Mouse (Mus musculus) neural tube, embryonic 11.5 days (tissue): ENCODE measurements around the gene Mia2. TPM values are rescaled to one million over a fixed set of nuclear protein-coding genes. Genes with fewer than 3 reads are reported as not detected.

Source experiments
- ATAC-seq: fragments of 200-750 bp; cut with Nextera tagmentation; 2 replicates; pipeline ENCODE4 v1.8.0; 2017; ENCODE audit warnings: moderate number of reproducible peaks, mild to moderate bottlenecking, moderate TSS enrichment, moderate library complexity; ENCODE audit not compliant: insufficient read depth, low FRiP score, low TSS enrichment
- DNase-seq: peaks from one replicate; pipeline ENCODE4 v3.0.0-alpha.2; 2015; ENCODE audit warnings: low spot score
- H3K27ac ChIP-seq: fragments of 300-500 bp; sonication (generic); 2 replicates; pipeline ENCODE4 v1.5.1; 2014; ENCODE audit warnings: low read depth, mild to moderate bottlenecking, low read length
- H3K27me3 ChIP-seq: fragments of 300-500 bp; sonication (generic); 2 replicates; pipeline ENCODE4 v1.6.1; 2014; ENCODE audit warnings: mild to moderate bottlenecking, low read length, mixed read lengths; ENCODE audit not compliant: control insufficient read depth, insufficient read depth
- H3K36me3 ChIP-seq: fragments of 300-500 bp; sonication (generic); 2 replicates; pipeline ENCODE4 v1.6.1; 2014; ENCODE audit warnings: mild to moderate bottlenecking, low read length, moderate library complexity, mixed read lengths; ENCODE audit not compliant: control insufficient read depth, insufficient read depth
- H3K4me1 ChIP-seq: fragments of 300-500 bp; sonication (generic); 2 replicates; pipeline ENCODE4 v1.6.1; 2014; ENCODE audit warnings: low read length, mixed read lengths; ENCODE audit not compliant: control insufficient read depth, insufficient read depth
- H3K4me2 ChIP-seq: fragments of 300-500 bp; sonication (generic); 2 replicates; pipeline ENCODE4 v1.6.1; 2014; ENCODE audit warnings: low read depth, mild to moderate bottlenecking, moderate library complexity
- H3K4me3 ChIP-seq: fragments of 300-500 bp; sonication (generic); 2 replicates; pipeline ENCODE4 v1.5.1; 2014; ENCODE audit warnings: low read depth, low read length
- H3K9ac ChIP-seq: fragments of 300-500 bp; sonication (generic); 2 replicates; pipeline ENCODE4 v1.6.1; 2014; ENCODE audit warnings: mild to moderate bottlenecking, low read length
- H3K9me3 ChIP-seq: fragments of 300-500 bp; sonication (generic); 2 replicates; pipeline ENCODE4 v1.6.1; 2016; ENCODE audit warnings: low read length; ENCODE audit not compliant: control insufficient read depth
- WGBS: fragments of 180-500 bp; shearing (Covaris S2); extraction: QIAGEN DNeasy Blood & Tissue Kit; methylation state at CpG from one replicate; pipeline ENCODE4 v1.1.7; 2014; 5-methylcytosine and 5-hydroxymethylcytosine counted together
- polyA plus RNA-seq: library from polyadenylated mRNA; unstranded; fragments of >200 nt; fragmentation: Nextera tagmentation; extraction: Ambion mirVana; gene quantifications from 2 replicates; pipeline ENCODE4 v1.2.1, GENCODE M21; 2014

Gene Mia2
- polyA plus RNA-seq, 1 experiment from 2014 or later: 58.1 TPM

GRCm38 (mm10) chr12:59060993-59061595 lies 34.5 kb upstream of the Mia2 start, which contains the start of gene Trappc6b:
Gene Trappc6b (minus strand): TSS chr12:59061472.
- under 1% methylated on average over 49 of the region's 49 CpGs for WGBS

GRCm38 (mm10) chr12:59064837-59065236 lies 30.8 kb upstream of the Mia2 start:
- 91% methylated on average over 8 of the region's 8 CpGs for WGBS
- H3K4me1 ChIP-seq: peaks cover 10% of the 10 kb centered on the region; the same call in 1 of the 2 replicates
- no peak overlapping the region for H3K4me3 ChIP-seq
- H3K27me3 ChIP-seq: no peaks in the 10 kb centered on the region
- 0 out of 2 replicates have a peak, but pooled peaks cover 3% of the 10 kb centered on the region for H3K36me3 ChIP-seq
- no peak overlapping the region for H3K27ac ChIP-seq
- no peak for DNase-seq
- no peak for ATAC-seq
- no peak overlapping the region for H3K9ac ChIP-seq
- H3K9me3 ChIP-seq: no peaks in the 10 kb centered on the region
- H3K4me2 ChIP-seq: no peak overlapping the region

More at GRCm38 (mm10) chr12:59060993-59061595, 34.5 kb upstream of the Mia2 start, which contains the start of gene Trappc6b:
- Histone ChIP-seq H3K27ac (peak within 1 kb of the TSS; percentile 86), H3K4me1 (peaks cover 6% of the 10 kb centered on the region; the same call in 1 of the 2 replicates), H3K4me3 (peak within 1 kb of the TSS; percentile 71), H3K36me3 (peaks cover 1% of the 10 kb centered on the region; the same call in 1 of the 2 replicates), H3K9ac (peak within 1 kb of the TSS; percentile 87), H3K9me3 (no peaks in the 10 kb centered on the region), H3K27me3 (no peaks in the 10 kb centered on the region), H3K4me2 (peak within 1 kb of the TSS; percentile 86)
- ATAC-seq (peak; percentile 98), DNase-seq (peak; percentile 86)

- DNase-seq (no peak), ATAC-seq (no peak)
- WGBS: 83% methylated on average over 3 of the region's 3 CpGs
- Histone ChIP-seq H3K27me3 (no peaks in the 10 kb centered on the region), H3K4me3 (no peak overlapping the region; the same call in 1 of the 2 replicates), H3K9me3 (no peaks in the 10 kb centered on the region), H3K4me1 (0 out of 2 replicates have a peak, but pooled peaks cover 4% of the 10 kb centered on the region), H3K4me2 (peak overlapping the region; percentile 35), H3K36me3 (0 out of 2 replicates have a peak, but pooled peaks cover 3% of the 10 kb centered on the region), H3K9ac (no peak overlapping the region), H3K27ac (no peak overlapping the region)
Measured at GRCm38 (mm10) chr12:59065776-59066175, 29.8 kb upstream of the Mia2 start.

- under 1% methylated on average over 43 of the region's 43 CpGs for WGBS
- Histone ChIP-seq H3K27ac (peak within 1 kb of the TSS; percentile 85), H3K4me3 (peak within 1 kb of the TSS; percentile 99), H3K4me1 (0 out of 2 replicates have a peak, but pooled peaks cover 4% of the 10 kb centered on the region), H3K9me3 (no peaks in the 10 kb centered on the region), H3K36me3 (peaks cover 5% of the 10 kb centered on the region; the same call in 1 of the 2 replicates), H3K4me2 (peak within 1 kb of the TSS; percentile 85), H3K27me3 (no peaks in the 10 kb centered on the region), H3K9ac (peak within 1 kb of the TSS; percentile 99)
- DNase-seq (peak; percentile 97), ATAC-seq (peak; percentile 100)
Measured at GRCm38 (mm10) chr12:59066448-59067077, 29.0 kb upstream of the Mia2 start, which contains the start of gene Pnn. Gene Pnn (plus strand): TSS chr12:59066884.

GRCm38 (mm10) chr12:59067095-59067494 lies 28.5 kb upstream of the Mia2 start:
- peak overlapping the region; percentile 99 for H3K9ac ChIP-seq
- 0 out of 2 replicates have a peak, but pooled peaks cover 4% of the 10 kb centered on the region for H3K4me1 ChIP-seq
- ATAC-seq: peak; percentile 58
- DNase-seq: no peak
- H3K9me3 ChIP-seq: no peaks in the 10 kb centered on the region
- peak overlapping the region; percentile 85 for H3K27ac ChIP-seq
- H3K36me3 ChIP-seq: peaks cover 8% of the 10 kb centered on the region
- H3K4me2 ChIP-seq: peak overlapping the region; percentile 85
- under 1% methylated on average over 41 of the region's 41 CpGs for WGBS
- H3K27me3 ChIP-seq: no peaks in the 10 kb centered on the region
- H3K4me3 ChIP-seq: peak overlapping the region; percentile 99

- Histone ChIP-seq H3K36me3 (peaks cover 14% of the 10 kb centered on the region), H3K27ac (no peak overlapping the region), H3K4me3 (no peak overlapping the region), H3K4me2 (no peak overlapping the region), H3K9me3 (no peaks in the 10 kb centered on the region), H3K27me3 (no peaks in the 10 kb centered on the region), H3K9ac (no peak overlapping the region), H3K4me1 (0 out of 2 replicates have a peak, but pooled peaks cover 4% of the 10 kb centered on the region)
- ATAC-seq: no peak
- no peak for DNase-seq
- 97% methylated on average over 13 of the region's 13 CpGs for WGBS
Measured at GRCm38 (mm10) chr12:59068791-59069190, 26.8 kb upstream of the Mia2 start.

- 91% methylated on average over 11 of the region's 11 CpGs for WGBS
- ATAC-seq (no peak), DNase-seq (no peak)
Measured at GRCm38 (mm10) chr12:59072286-59072685, 23.3 kb upstream of the Mia2 start.

GRCm38 (mm10) chr12:59074052-59074451 lies 21.5 kb upstream of the Mia2 start:
- ATAC-seq (no peak), DNase-seq (no peak)
- WGBS: 91% methylated on average over 3 of the region's 3 CpGs
- no peaks in the 10 kb centered on the region for H3K27me3 ChIP-seq
- H3K4me2 ChIP-seq: no peak overlapping the region
- no peak overlapping the region for H3K4me3 ChIP-seq
- H3K9ac ChIP-seq: no peak overlapping the region
- peaks cover 11% of the 10 kb centered on the region for H3K36me3 ChIP-seq
- H3K27ac ChIP-seq: no peak overlapping the region
- H3K4me1 ChIP-seq: no peaks in the 10 kb centered on the region
- no peaks in the 10 kb centered on the region for H3K9me3 ChIP-seq

More at GRCm38 (mm10) chr12:59072286-59072685, 23.3 kb upstream of the Mia2 start:
- H3K4me1 ChIP-seq: 0 out of 2 replicates have a peak, but pooled peaks cover 4% of the 10 kb centered on the region
- no peaks in the 10 kb centered on the region for H3K27me3 ChIP-seq
- peaks cover 14% of the 10 kb centered on the region for H3K36me3 ChIP-seq
- H3K4me3 ChIP-seq: no peak overlapping the region
- no peak overlapping the region for H3K9ac ChIP-seq
- H3K9me3 ChIP-seq: no peaks in the 10 kb centered on the region
- H3K27ac ChIP-seq: no peak overlapping the region
- H3K4me2 ChIP-seq: no peak overlapping the region
